In genomic region chr4:129086078-129086477, GRCm38 (mm10) we compare ENCODE assay signal across 8 mouse cellular contexts. TPM values are rescaled to one million over a fixed set of nuclear protein-coding genes. Genes with fewer than 3 reads are reported as not detected.
DNase-seq lines count a peak whose midpoint lies in the region; ATAC-seq and TF ChIP-seq lines count a peak whose summit lies in the region.

No protein-coding gene starts in this region.

- no peaks in the 10 kb centered on the region for H3K9me3 ChIP-seq in heart, embryonic 10.5 days
- no peaks in the 10 kb centered on the region for H3K9me3 ChIP-seq in lung, embryonic 14.5 days (ENCODE audit: low read depth, low read length)

- peak; percentile 58 to 89 for DNase-seq in heart, adult 18-20 months
- no peak for DNase-seq in heart, embryonic 10.5 days (ENCODE audit: low spot score)
- peak; percentile 88 for DNase-seq in ZHBTc4 (ENCODE audit: low read depth, low spot score)
- peak; percentile 75 to 91 for DNase-seq in cerebellum, postnatal 36 days
- peak; percentile 64 for DNase-seq in gastrocnemius, postnatal 10 days
- DNase-seq in kidney, postnatal 36 days = peak; percentile 66 to 87
- peak; percentile 90 for DNase-seq in lung, embryonic 14.5 days
- DNase-seq in retina, postnatal 7 days (ENCODE audit: low read depth, low spot score) = peak; percentile 61

- no peak overlapping the region for H3K4me3 ChIP-seq in heart, embryonic 10.5 days
- H3K4me3 ChIP-seq in lung, embryonic 14.5 days (ENCODE audit: low read depth, low read length) = no peak overlapping the region

- H3K9ac ChIP-seq in lung, embryonic 14.5 days = no peak overlapping the region

- peaks cover 31% of the 10 kb centered on the region for H3K36me3 ChIP-seq in heart, embryonic 10.5 days
- peaks cover 13% of the 10 kb centered on the region for H3K36me3 ChIP-seq in lung, embryonic 14.5 days (ENCODE audit: insufficient read depth)

- H3K27me3 ChIP-seq in heart, embryonic 10.5 days (ENCODE audit: insufficient read depth, poor library complexity, severe bottlenecking) = peaks cover 8% of the 10 kb centered on the region; the same call in 1 of the 2 replicates
- no peaks in the 10 kb centered on the region for H3K27me3 ChIP-seq in lung, embryonic 14.5 days (ENCODE audit: insufficient read depth, low read length)

- no peak; the same call in 1 of the 2 replicates for ATAC-seq in lung, embryonic 14.5 days (ENCODE audit: insufficient read depth)

- no peaks in the 10 kb centered on the region for H3K4me1 ChIP-seq in heart, embryonic 10.5 days
- no peaks in the 10 kb centered on the region for H3K4me1 ChIP-seq in lung, embryonic 14.5 days (ENCODE audit: insufficient read depth)

- WGBS in heart, embryonic 10.5 days = 30% methylated on average over 8 of the region's 8 CpGs
- 27% methylated on average over 8 of the region's 8 CpGs for WGBS in lung, embryonic 14.5 days

- no peak overlapping the region for H3K4me2 ChIP-seq in lung, embryonic 14.5 days

- peak; percentile 94 for TF ChIP-seq CTCF in lung, embryonic 14.5 days (IDR thresholded peaks at IDR 0.05; ENCODE audit: low read depth)

- no peak overlapping the region for H3K27ac ChIP-seq in heart, embryonic 10.5 days
- H3K27ac ChIP-seq in lung, embryonic 14.5 days (ENCODE audit: low read depth) = no peak overlapping the region

RNA-seq across cellular contexts. Expression of gene Tmem54, which starts 19.3 kb away (rescaled TPM):
- not detected for total RNA-seq in heart, adult 18-20 months (2021)
- 1.1 and 5.6 TPM in 2 replicates for polyA plus RNA-seq in heart, embryonic 10.5 days (2016; fragmentation: Nextera tagmentation; extraction: Ambion mirVana)
- not detected for total RNA-seq in gastrocnemius, postnatal 10 days (2021)
- polyA plus RNA-seq in lung, embryonic 14.5 days (2014; fragmentation: Nextera tagmentation; extraction: Ambion mirVana) = 11.9 and 13.1 TPM in 2 replicates

RNA-seq across cellular contexts. Expression of gene Rnf19b, which starts 28.0 kb away (rescaled TPM):
- total RNA-seq in heart, adult 18-20 months (2021) = 10 to 100 TPM; 27.3 to 28.2 TPM
- 5.3 and 6.8 TPM in 2 replicates for polyA plus RNA-seq in heart, embryonic 10.5 days (2016; fragmentation: Nextera tagmentation; extraction: Ambion mirVana)
- 10 to 100 TPM; 17.0 to 17.4 TPM for total RNA-seq in gastrocnemius, postnatal 10 days (2021)
- 7.9 and 8.5 TPM in 2 replicates for polyA plus RNA-seq in lung, embryonic 14.5 days (2014; fragmentation: Nextera tagmentation; extraction: Ambion mirVana)

RNA-seq across cellular contexts. Expression of gene Hpca, which starts 35.8 kb away (rescaled TPM):
- total RNA-seq in heart, adult 18-20 months (2021) = under 1 TPM in 1 of 2 experiments, not detected in 1; 0.18 TPM
- 1.4 TPM in 1 of 2 replicates, not detected in the other for polyA plus RNA-seq in heart, embryonic 10.5 days (2016; fragmentation: Nextera tagmentation; extraction: Ambion mirVana)
- 1 to 10 TPM in 1 of 2 experiments, under 1 TPM in 1; 0.68 to 1.1 TPM for total RNA-seq in gastrocnemius, postnatal 10 days (2021)
- polyA plus RNA-seq in lung, embryonic 14.5 days (2014; fragmentation: Nextera tagmentation; extraction: Ambion mirVana) = 0.92 and 1.7 TPM in 2 replicates

RNA-seq across cellular contexts. Expression of gene Fndc5, which starts 50.7 kb away (rescaled TPM):
- 100 to 1,000 TPM; 312 to 343 TPM for total RNA-seq in heart, adult 18-20 months (2021)
- 3.3 and 3.9 TPM in 2 replicates for polyA plus RNA-seq in heart, embryonic 10.5 days (2016; fragmentation: Nextera tagmentation; extraction: Ambion mirVana)
- 10 to 100 TPM; 33.6 to 37.4 TPM for total RNA-seq in gastrocnemius, postnatal 10 days (2021)
- polyA plus RNA-seq in lung, embryonic 14.5 days (2014; fragmentation: Nextera tagmentation; extraction: Ambion mirVana) = 2.1 and 2.2 TPM in 2 replicates
